27 mouse cellular contexts compared by ENCODE assay signal in genomic region chr19:35491354-35491753, GRCm38 (mm10).
"Had no signal": no experiment of that assay in that cellular context is flagged by ENCODE, and none has a peak within 500 bp of the region (broad histone marks: within the 10 kb centered on the region; RNA-seq: fewer than 3 reads in every experiment).

No protein-coding gene starts in this region.

- H3K27ac ChIP-seq: embryonic facial prominence, embryonic 10.5 days; embryonic facial prominence, embryonic 12.5 days; embryonic facial prominence, embryonic 13.5 days; embryonic facial prominence, embryonic 15.5 days; forebrain, embryonic 10.5 days; forebrain, embryonic 12.5 days; forebrain, embryonic 13.5 days; forebrain, embryonic 15.5 days; gastrocnemius, adult 2 months; heart, adult 2 months had no signal

- H3K4me3 ChIP-seq: embryonic facial prominence, embryonic 10.5 days; embryonic facial prominence, embryonic 12.5 days; embryonic facial prominence, embryonic 13.5 days; embryonic facial prominence, embryonic 15.5 days; erythroblast, embryonic 14.5 days; forebrain, embryonic 10.5 days; forebrain, embryonic 12.5 days; forebrain, embryonic 13.5 days; forebrain, embryonic 15.5 days; gastrocnemius, adult 2 months; heart, adult 2 months had no signal

- H3K9me3 ChIP-seq: embryonic facial prominence, embryonic 10.5 days; embryonic facial prominence, embryonic 12.5 days; embryonic facial prominence, embryonic 13.5 days; embryonic facial prominence, embryonic 15.5 days; forebrain, embryonic 10.5 days; forebrain, embryonic 12.5 days; forebrain, embryonic 13.5 days; forebrain, embryonic 15.5 days had no signal

- DNase-seq: cerebellum, adult 9-10 months; cerebellum, adult 9-11 months; cerebellum, postnatal 10 days; cerebellum, postnatal 14 days; cerebellum, postnatal 25 days; cerebellum, postnatal 36 days; embryo, embryonic 11 days; forebrain, postnatal 0 days; gastrocnemius, adult 2 months; gastrocnemius, postnatal 10 days; gastrocnemius, postnatal 14 days; gastrocnemius, postnatal 25 days; gastrocnemius, postnatal 36 days; heart, adult 11 months; heart, adult 18-20 months; heart, adult 2 months had no signal

- H3K9ac ChIP-seq: embryonic facial prominence, embryonic 12.5 days; embryonic facial prominence, embryonic 13.5 days; embryonic facial prominence, embryonic 15.5 days; forebrain, embryonic 12.5 days; forebrain, embryonic 13.5 days; forebrain, embryonic 15.5 days; forebrain, postnatal 0 days had no signal

- H3K4me1 ChIP-seq: embryonic facial prominence, embryonic 10.5 days; embryonic facial prominence, embryonic 12.5 days; embryonic facial prominence, embryonic 13.5 days; embryonic facial prominence, embryonic 15.5 days; forebrain, embryonic 10.5 days; forebrain, embryonic 12.5 days; forebrain, embryonic 13.5 days; forebrain, embryonic 15.5 days had no signal

- H3K27me3 ChIP-seq: embryonic facial prominence, embryonic 12.5 days; embryonic facial prominence, embryonic 13.5 days; embryonic facial prominence, embryonic 15.5 days; forebrain, embryonic 12.5 days; forebrain, embryonic 13.5 days; forebrain, embryonic 15.5 days had no signal

- H3K36me3 ChIP-seq: embryonic facial prominence, embryonic 10.5 days; embryonic facial prominence, embryonic 12.5 days; embryonic facial prominence, embryonic 13.5 days; embryonic facial prominence, embryonic 15.5 days; forebrain, embryonic 10.5 days; forebrain, embryonic 12.5 days; forebrain, embryonic 15.5 days had no signal

- ATAC-seq: forebrain, embryonic 13.5 days; forebrain, embryonic 14.5 days; forebrain, embryonic 15.5 days; forebrain, embryonic 16.5 days; forebrain, postnatal 0 days had no signal
